Mouse (Mus musculus) small intestine, adult 2 months (tissue): Measurements from ENCODE around the gene Pfkl. TPM values are rescaled to one million over a fixed set of nuclear protein-coding genes. Genes with fewer than 3 reads are reported as not detected.

Experiments
- H3K27ac ChIP-seq: fragments of 200-500 bp; 2 replicates; pipeline ENCODE4 v1.5.1; 2012; ENCODE audit warnings: low read depth, low read length, control low read depth, inconsistent platforms; ENCODE audit not compliant: insufficient read depth
- H3K27me3 ChIP-seq: fragments of 200-500 bp; 2 replicates; pipeline ENCODE4 v1.6.1; 2012; ENCODE audit warnings: mild to moderate bottlenecking, moderate library complexity, low read length, inconsistent platforms; ENCODE audit not compliant: control insufficient read depth, insufficient read depth
- H3K36me3 ChIP-seq: fragments of 200-500 bp; 2 replicates; pipeline ENCODE4 v1.6.1; 2012; ENCODE audit warnings: mild to moderate bottlenecking, low read length, control low read depth, inconsistent platforms; ENCODE audit not compliant: control insufficient read depth, insufficient read depth
- H3K4me1 ChIP-seq: fragments of 200-500 bp; 2 replicates; pipeline ENCODE4 v1.6.1; 2012; ENCODE audit warnings: low read length, inconsistent platforms, mixed read lengths; ENCODE audit not compliant: control insufficient read depth, insufficient read depth, insufficient read length
- H3K4me3 ChIP-seq: fragments of 200-500 bp; 2 replicates; pipeline ENCODE4 v1.5.1; 2012; ENCODE audit warnings: low read depth, mild to moderate bottlenecking, control low read depth, inconsistent platforms, low read length, moderate library complexity
- CTCF ChIP-seq: fragments of 200-500 bp; IDR thresholded peaks from 2 replicates; pipeline ENCODE4 v1.5.1; 2012; ENCODE audit warnings: low read depth, mild to moderate bottlenecking, control low read depth, inconsistent platforms, low read length, moderate library complexity, mixed read lengths; ENCODE audit not compliant: insufficient replicate concordance, insufficient read length; ENCODE audit errors: extremely low read depth
- POLR2A ChIP-seq: fragments of 200-500 bp; IDR thresholded peaks from 2 replicates; pipeline ENCODE4 v1.6.1; 2012; ENCODE audit warnings: low read depth, mild to moderate bottlenecking, control low read depth, inconsistent platforms, low read length, moderate library complexity
- WGBS: fragments of 180-500 bp; shearing (Covaris S2); methylation state at CpG from one replicate; pipeline ENCODE4 v1.1.7; 2018; 5-methylcytosine and 5-hydroxymethylcytosine counted together
- polyA plus RNA-seq: library from polyadenylated mRNA; depleted of rRNA; stranded (reverse); fragments of >200 nt; gene quantifications from 2 replicates; pipeline ENCODE4 v1.2.3, GENCODE M21; 2012; rRNA removed

Gene Pfkl
- 31.2 and 39.0 TPM in 2 replicates for polyA plus RNA-seq

- H3K4me3 ChIP-seq = peak within 1 kb of the TSS; percentile 88
- no peaks in the 10 kb centered on the region for H3K36me3 ChIP-seq
- TF ChIP-seq CTCF (no peak), POLR2A (no peak)
- H3K4me1 ChIP-seq = peaks cover 14% of the 10 kb centered on the region
- H3K27ac ChIP-seq = peak within 1 kb of the TSS; percentile 99
- no peaks in the 10 kb centered on the region for H3K27me3 ChIP-seq
- 0% methylated on average over 9 of the region's 9 CpGs for WGBS
Measured at GRCm38 (mm10) chr10:78009945-78010293, at the start of gene Pfkl. TSS of gene Pfkl (minus strand) at chr10:78010083.

GRCm38 (mm10) chr10:78057056-78057455 is 47.2 kb upstream of the Pfkl start:
- no peak overlapping the region for H3K27ac ChIP-seq
- 82% methylated on average over 8 of the region's 8 CpGs for WGBS
- TF ChIP-seq CTCF (no peak), POLR2A (no peak)

GRCm38 (mm10) chr10:78054633-78055565 is 45.0 kb upstream of the Pfkl start:
- 74% methylated on average over 19 of the region's 19 CpGs for WGBS
- Histone ChIP-seq H3K36me3 (no peaks in the 10 kb centered on the region), H3K4me1 (no peaks in the 10 kb centered on the region), H3K27ac (0 out of 2 replicates have a peak overlapping the region, but pooled peaks have one; percentile 15), H3K27me3 (no peaks in the 10 kb centered on the region), H3K4me3 (no peak overlapping the region)
- TF ChIP-seq POLR2A = no peak
- no peak for TF ChIP-seq CTCF

More at GRCm38 (mm10) chr10:78057056-78057455, 47.2 kb upstream of the Pfkl start:
- Histone ChIP-seq H3K36me3 (no peaks in the 10 kb centered on the region), H3K4me3 (no peak overlapping the region), H3K4me1 (no peaks in the 10 kb centered on the region), H3K27me3 (no peaks in the 10 kb centered on the region)

- WGBS = 60% methylated on average over 11 of the region's 11 CpGs
- Histone ChIP-seq H3K27me3 (no peaks in the 10 kb centered on the region), H3K36me3 (no peaks in the 10 kb centered on the region), H3K27ac (no peak overlapping the region), H3K4me1 (no peaks in the 10 kb centered on the region), H3K4me3 (no peak overlapping the region)
- TF ChIP-seq CTCF (no peak), POLR2A (no peak)
Measured at GRCm38 (mm10) chr10:78049519-78050035, 39.7 kb upstream of the Pfkl start.

- no peak for TF ChIP-seq POLR2A
- no peak for TF ChIP-seq CTCF
- H3K27me3 ChIP-seq = no peaks in the 10 kb centered on the region
- H3K36me3 ChIP-seq = no peaks in the 10 kb centered on the region
- H3K4me3 ChIP-seq = no peak overlapping the region
- peaks cover 1% of the 10 kb centered on the region for H3K4me1 ChIP-seq
- 68% methylated on average over 10 of the region's 10 CpGs for WGBS
- no peak overlapping the region for H3K27ac ChIP-seq
Measured at GRCm38 (mm10) chr10:78048061-78048730, 38.3 kb upstream of the Pfkl start.

GRCm38 (mm10) chr10:78046388-78046787 is 36.5 kb upstream of the Pfkl start:
- 87% methylated on average over 4 of the region's 4 CpGs for WGBS
- TF ChIP-seq POLR2A = no peak
- TF ChIP-seq CTCF = no peak
- no peaks in the 10 kb centered on the region for H3K36me3 ChIP-seq

GRCm38 (mm10) chr10:78044531-78044930 is 34.6 kb upstream of the Pfkl start:
- Histone ChIP-seq H3K4me3 (no peak overlapping the region), H3K27ac (no peak overlapping the region), H3K27me3 (no peaks in the 10 kb centered on the region), H3K4me1 (peaks cover 3% of the 10 kb centered on the region), H3K36me3 (no peaks in the 10 kb centered on the region)
- TF ChIP-seq POLR2A (no peak), CTCF (no peak)
- WGBS = 72% methylated on average over 1 of the region's 1 CpGs

More at GRCm38 (mm10) chr10:78046388-78046787, 36.5 kb upstream of the Pfkl start:
- H3K27ac ChIP-seq = no peak overlapping the region
- H3K4me3 ChIP-seq = no peak overlapping the region
- no peaks in the 10 kb centered on the region for H3K27me3 ChIP-seq
- peaks cover 3% of the 10 kb centered on the region for H3K4me1 ChIP-seq
